Mouse (Mus musculus) adrenal gland, adult (tissue): ENCODE measurements around the gene Wsb2.
"Not testable (repeated sequence)": the region's sequence is repeated elsewhere in the genome, so short reads cannot be mapped to it uniquely, and the experiment has no call there.

Source experiments
- DNase-seq, 2 experiments: peaks; one replicate each; pipeline ENCODE4 v3.0.0; 2022 to 2023; ENCODE audit warnings: low spot score in 1 of 2; ENCODE audit not compliant: inconsistent age in 2 of 2

Wsb2 gene

DNA sequence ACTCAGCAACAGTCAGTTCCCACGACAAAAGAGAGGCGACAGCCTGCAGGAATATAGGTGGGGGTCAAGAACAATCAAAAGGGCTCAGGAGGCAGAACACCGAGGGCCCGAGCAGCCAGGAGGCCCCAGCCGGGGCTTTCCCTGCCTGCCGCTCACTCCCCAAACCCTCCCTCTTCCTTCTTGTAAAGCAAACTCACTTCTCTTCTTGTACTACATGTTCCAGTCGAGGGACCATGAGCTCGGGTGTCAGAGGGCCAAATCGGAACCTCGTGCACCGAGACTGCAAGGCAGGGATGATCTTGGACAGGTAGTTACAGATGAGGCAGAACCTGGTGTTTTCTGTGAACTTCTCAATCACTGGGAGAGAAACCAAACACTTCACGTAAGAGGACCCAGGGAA lies 26.1 kb downstream of the Wsb2 start:
- DNase-seq = peak in 1 of 2 experiments; percentile 29

DNA sequence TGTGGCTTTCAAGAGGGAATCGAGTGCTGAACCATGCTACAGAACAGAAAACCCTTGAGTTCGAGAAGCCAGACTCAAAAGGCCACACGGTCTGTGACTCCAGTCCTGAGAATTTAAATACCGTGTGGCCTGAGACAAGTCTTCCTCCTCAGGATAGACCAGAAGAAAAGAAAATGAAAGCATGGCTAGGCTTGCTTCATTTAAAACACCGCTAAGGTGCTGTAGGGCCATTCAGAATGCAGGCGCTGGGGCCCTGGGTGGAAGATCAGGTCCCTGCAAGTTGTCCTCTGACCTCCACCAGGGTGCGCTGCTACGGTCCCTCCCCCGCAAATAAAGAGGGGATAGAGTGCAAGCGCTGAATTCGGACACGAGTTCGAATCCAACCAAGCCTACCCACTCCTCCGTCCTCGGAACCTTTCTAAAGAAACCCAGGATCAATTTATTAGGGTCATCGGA lies 31.2 kb downstream of the Wsb2 start:
- DNase-seq = peak in 1 of 2 experiments; percentile 82

DNA sequence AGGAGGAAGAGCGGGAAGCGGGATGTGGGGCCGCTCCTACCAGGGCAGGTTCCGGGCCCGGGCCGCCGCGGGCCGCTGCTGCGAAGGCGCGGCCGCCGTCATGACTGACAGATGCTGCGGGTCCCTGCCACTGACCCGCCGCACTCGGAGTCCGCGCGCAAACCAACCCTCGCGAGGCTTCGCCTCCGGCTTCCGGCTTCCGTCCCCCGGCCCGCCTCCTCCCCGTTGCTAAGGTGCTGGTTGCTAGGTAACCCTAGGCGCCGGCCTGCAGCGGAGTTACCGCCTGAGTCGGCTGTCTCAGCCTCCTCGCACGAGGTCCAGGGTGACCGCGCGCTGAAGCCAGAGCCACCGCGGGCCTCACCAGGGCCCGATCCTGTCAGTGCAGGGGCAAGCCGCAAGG lies 31.8 kb downstream of the Wsb2 start, which contains the start of gene Rfc5:
TSS of gene Rfc5 (minus strand) at position 171 of the 400 bp plus-strand sequence.
- peak; percentile 97 for DNase-seq

DNA sequence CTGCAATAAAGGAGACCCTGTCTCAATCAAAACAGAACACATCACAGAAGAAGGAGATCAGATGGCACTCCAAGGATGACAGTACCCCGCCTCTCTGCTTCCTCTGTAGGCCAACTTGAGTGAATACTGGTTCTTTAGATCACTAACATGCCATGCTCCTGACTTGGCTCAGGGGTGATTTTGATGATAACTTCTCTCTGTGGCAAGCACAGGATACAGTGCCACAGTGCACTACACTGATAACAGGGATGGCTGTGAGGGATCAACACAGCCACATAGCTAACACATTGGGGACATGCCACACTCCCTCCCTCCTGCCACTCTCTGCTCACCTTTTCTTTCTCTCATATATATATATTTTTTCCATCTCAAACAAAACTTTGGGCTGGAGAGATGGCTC lies 33.8 kb downstream of the Wsb2 start:
- DNase-seq = no peak

DNA sequence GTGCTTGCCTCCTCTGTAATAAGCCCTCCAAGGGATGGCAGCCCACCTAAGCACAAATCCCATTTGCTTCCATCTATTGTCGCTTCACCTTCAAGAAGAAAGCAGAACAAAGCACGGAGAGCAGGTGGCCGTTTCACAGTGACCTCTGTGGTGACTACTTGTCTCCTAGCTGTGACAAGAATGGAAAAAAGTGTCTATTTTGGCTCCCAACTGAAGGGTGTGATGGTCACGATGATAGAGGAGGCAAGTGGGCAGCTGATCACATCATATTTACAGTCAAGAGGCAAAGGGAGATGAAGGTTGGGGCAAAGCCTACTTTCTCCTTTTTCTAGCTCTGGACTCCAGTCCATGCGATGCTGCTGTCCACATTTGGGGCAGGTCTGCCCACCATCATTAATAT lies 38.7 kb downstream of the Wsb2 start:
- DNase-seq = no peak

DNA sequence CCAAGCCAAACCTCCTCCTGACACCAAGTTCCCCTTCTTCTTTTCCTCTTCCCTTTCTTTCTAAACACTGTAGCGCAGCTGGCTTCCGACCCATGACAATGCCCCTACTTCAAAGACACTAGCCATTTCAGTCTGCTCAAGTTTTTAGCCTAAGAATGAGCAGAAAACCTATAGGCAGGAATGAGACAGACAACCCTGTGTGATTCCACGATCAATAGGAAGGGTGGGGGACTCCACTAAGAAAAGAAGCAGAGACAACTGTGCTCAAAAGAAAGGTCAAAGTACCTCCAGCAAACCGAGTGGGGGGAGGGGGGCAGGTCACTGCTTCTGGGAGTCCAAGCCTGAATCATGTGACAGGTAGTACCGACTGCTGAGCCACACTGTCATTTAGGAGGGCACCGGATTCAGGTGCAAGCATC lies 39.5 kb downstream of the Wsb2 start:
- DNase-seq = no peak

DNA sequence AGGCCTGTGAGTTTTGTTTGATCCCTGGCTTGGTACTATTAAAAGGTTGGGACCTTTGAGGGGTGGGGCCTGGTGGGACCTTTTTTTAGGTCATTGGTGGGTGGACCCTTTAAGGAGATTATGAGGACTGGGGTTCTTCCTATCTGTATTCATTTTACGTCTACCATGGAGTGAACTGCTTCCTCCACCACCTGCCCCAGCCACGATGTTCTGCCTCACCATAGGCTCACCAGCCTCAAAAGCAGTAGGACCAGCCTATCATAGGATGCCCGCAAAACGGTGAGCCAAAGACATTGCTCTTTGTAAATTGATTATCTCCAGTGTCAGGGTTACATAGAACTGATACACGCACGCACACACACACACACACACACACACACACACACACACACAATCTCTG lies 40.3 kb downstream of the Wsb2 start:
- DNase-seq = no peak

DNA sequence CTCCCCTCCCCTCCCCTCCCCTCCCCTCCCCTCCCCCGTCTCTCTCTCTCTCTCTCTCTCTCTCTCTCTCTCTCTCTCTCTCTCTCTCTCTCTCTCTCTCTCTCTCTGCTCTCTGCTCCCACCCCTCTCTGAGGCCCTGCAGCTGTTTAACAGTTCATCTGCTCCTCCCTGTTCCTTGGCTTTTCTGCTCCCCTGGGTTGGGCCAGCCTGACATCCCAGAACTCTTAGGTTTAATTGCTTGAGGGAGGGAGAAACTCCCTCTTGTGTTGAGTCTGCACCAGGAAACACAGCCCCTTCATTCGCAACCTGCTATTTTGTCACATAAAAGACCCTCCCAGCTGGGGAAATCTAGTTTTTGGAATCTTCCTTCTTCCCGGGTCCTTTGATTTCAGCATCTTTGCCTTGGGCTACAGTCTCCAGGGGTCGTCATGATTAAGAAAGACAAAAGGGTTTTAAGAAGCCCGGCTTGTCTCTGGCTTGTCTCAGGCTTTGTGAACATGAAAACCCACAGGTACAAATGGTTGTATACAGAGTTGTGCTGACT lies 41.0 kb downstream of the Wsb2 start:
- DNase-seq = no peak

DNA sequence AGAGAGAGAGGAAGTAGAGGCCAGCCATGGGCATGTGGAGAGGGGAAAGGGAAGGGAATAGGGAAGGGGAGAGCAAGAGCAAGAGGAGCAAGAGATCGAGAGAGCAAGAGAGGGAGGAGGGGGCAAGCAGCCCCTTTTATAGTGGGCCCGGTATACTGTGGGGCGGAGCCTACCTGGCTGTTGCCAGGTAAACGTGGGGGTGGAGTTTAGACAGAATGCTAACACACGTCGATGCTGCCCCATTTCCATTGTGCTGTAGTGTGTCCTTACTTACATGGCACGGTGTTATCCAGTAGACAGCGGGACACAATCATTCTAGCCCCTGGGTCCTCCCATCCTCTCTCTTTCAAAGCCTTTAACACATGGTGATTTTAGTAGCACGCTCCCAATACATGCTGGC lies 42.2 kb downstream of the Wsb2 start:
- no peak for DNase-seq

DNA sequence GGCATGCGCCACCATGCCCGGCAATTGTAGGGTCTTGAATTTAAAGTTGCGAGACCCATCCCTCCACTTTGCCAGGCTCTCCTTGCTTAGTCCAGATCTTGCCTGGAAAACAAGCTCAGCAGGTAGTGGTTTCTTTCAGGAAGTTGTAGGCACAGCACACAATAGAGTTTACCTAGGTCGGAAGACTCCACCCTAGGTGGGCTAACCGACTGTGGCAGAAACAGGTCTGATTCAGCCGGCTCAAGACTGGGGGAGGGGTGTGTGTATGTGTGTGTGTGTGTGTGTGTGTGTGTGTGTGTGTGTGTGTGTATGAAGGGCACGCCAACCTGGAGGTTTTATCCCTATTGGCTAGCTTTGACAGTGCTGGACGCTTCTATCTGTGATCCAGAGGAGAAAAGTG lies 46.5 kb downstream of the Wsb2 start:
- no peak for DNase-seq

DNA sequence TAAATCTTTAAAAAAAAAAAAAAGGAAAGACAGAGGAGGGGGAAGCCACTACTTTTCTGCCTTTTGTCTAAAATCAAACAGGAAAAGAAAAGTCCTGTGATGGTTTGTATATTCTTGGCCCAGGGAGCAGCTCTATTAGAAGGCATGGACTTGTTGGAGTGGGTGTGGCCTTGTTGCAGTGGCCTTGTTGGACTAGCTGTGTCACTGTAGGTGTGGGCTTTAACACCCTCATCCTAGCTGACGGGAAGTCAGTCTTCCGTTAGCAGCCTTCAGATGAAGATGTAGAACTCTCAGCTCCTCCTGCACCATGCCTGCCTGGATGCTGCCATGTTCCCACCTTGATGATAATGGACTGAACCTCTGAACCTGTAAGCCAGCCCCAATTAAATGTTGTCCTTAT lies 47.6 kb downstream of the Wsb2 start:
- DNase-seq = not testable (repeated sequence)

DNA sequence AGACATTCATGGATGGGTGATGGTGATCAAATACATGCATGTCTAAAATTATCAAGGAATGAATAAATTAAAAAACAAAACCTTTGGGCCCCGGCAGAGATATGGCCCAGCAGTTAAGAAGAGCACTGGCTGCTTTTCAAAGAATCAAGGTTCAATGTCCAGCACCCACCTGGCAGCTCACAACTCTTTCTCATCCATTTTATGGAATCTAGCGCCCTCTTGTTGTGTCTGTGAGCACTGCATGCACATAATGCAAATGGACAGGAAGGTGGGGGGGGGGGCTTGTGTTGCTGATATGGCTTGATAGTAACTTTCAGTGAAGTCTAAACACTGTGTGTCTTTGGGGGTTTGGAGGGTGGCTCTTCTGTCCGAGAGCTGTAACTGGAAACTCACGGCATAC lies 51.1 kb downstream of the Wsb2 start:
- DNase-seq = peak; percentile 36 to 82

DNA sequence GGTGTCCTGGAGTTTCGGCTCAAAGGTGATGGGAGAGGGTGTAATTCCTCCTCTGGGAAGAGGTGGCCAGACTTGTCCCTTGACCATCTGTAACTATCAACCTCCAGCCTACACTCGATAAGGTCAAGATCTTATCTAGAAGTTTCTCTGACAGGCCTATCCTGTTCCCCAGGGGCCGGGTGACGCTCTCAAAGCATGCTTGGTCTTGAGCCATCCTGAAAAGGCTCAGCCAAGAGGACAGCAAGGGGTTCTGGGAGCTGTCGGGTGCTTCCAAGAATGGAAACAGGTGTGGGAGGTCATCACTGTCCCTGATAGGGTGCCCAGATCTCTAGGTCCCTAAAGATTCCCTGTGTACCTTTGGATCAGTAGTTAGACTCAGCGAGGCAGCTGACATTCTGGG lies 52.3 kb downstream of the Wsb2 start:
- DNase-seq = no peak

DNA sequence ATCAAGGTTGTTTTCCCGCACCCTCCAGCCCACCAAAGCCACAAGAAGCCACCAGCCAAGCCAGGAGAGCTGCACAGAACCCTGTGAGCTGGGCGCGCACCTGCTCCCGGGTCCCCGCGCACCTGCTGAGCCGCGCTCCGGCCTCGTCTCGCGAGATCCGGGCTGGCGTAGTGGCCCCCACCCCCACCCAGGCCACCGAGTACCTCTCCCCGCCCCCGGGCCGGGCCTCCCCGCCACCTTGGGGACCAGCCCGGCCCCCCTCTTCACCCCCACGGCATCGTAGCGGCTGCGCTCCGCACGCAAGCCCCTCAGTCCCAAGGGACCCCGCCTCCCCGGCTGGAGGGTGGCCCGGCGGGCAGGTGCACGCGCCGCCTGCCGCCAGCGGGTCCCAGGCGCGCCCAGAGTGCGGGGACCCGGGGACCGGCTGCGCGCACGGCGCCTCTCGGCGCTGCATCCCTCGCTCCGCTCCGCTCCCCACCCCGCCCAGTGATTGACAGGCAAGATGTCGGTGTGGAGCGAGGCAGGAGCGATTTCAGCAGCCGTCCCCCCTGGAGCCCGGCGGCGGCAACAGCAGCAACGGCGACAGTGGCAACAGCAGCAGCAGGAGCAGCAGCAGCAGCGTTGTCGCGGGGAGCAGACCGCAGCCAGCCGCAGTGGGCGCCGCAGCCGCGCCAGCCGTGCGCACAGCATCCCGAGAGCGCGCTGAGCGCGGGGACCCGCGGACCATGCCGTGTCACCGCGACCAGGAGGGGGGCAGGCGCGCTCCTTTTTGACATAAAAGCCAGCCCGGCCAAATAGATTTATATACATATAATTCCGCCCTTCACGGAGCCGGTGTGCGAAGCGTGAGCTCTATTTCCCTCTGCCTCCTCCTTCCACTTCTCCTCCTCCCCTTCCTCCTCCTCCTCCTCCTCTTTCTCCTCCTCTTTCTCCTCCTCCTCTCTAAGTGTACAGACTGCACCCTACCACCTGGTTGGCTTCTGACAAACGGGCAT lies 56.7 kb downstream of the Wsb2 start, which contains the start of gene Ksr2:
TSS of gene Ksr2 (plus strand) at position 494 of the 995 bp plus-strand sequence.
- peak; percentile 56 to 78 for DNase-seq

DNA sequence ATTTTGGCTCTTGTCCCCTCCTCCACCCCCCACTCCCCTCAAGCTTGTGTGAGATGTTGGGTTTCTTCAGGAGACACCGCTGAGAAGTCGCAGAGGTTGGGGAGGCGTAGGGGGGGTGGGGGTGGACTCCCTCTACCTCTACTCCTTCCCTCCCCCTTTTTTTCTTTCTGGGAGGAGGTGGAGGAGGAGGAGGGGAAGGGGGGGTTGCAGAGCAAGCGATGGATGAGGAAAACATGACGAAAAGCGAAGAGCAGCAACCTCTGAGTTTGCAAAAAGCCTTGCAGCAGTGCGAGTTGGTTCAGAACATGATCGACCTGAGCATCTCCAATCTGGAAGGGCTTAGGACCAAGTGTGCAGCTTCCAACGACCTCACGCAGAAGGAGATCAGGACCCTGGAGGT lies 57.5 kb downstream of the Wsb2 start:
- no peak for DNase-seq

DNA sequence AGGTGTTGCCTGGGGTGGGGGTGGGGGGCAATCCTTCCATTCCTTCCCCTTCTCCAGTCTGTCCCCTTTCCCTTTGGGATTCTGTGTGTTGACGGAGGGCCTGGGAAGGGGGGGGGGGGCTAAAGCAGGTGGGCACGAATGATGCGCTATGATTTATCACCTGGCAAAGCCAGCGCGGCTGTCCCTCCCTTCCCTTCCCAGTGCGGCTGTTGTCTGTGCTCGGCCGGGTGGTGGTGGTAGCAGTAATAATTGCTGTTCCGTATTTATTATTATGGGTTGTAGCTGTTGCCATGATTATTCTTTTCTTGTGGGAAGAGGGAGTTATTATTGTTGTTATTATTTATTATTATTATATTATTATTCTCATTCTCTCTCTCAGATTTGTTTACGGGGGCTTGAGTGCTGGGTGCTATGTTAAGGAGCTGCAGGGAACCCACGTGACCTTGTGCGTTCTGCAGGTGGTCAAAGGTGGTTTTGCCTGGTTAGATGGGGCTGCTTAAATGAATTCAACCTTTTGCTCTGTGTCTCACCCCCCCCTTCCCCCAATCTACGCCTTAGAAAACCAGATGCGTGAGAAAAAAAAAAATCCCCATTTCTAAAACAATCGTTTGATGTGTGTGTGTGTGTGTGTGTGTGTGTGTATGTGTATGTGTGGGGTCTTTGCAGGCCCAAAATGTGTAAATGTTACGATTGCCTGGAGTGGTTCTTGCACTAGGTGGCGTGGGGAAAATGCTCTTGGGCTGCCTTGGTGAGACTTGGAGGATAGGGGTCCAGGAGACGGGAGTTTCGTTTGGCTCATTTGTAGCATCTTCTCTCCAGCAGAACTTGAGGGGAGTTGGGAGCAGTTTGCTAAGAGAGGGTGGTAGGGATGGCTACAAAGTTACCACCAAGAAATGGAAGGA lies 58.2 kb downstream of the Wsb2 start:
- DNase-seq = no peak

DNA sequence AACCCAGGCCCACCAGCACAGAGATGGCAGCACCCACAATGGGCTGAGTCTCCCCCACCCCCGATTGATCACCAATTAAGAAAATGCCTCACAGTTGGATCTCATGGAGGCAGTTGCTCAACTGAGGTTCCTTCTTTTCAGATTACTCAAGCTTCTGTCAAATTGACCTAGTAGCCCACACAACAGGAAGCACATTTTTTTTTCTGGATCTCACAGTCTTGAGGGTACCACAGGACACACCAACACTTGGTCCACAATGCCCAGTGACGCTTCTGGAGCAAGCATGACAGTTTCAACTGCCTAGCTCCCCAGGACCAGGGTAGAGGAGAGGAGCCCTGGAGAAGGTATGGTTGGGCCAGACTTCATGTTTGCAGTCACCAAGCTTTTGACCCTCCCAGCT lies 60.3 kb downstream of the Wsb2 start:
- DNase-seq = no peak
